Mouse (Mus musculus) kidney, adult 2 months (tissue): ENCODE results near the gene Celf2.

ENCODE experiments used
- CTCF ChIP-seq: fragments of 200-500 bp; conservative IDR thresholded peaks from 2 replicates; pipeline ENCODE4 v1.5.1; 2011; ENCODE audit warnings: low read depth, mild to moderate bottlenecking, control low read depth, low read length, moderate library complexity, mixed read lengths; ENCODE audit not compliant: insufficient read depth, insufficient read length
- POLR2A ChIP-seq: fragments of 200-500 bp; IDR thresholded peaks from one replicate; pipeline ENCODE4 v1.6.1; 2011; ENCODE audit warnings: low read depth, low read length, control low read depth

GRCm38 (mm10) chr2:7484974-7485373 is 24.4 kb downstream of the Celf2 start:
- TF ChIP-seq POLR2A (no peak), CTCF (no peak)
